8 mouse cellular contexts compared by ENCODE assay signal in genomic region chr11:104442333-104443136, GRCm38 (mm10). TPM values are rescaled to one million over a fixed set of nuclear protein-coding genes. Genes with fewer than 3 reads are reported as not detected.
DNase-seq lines count a peak whose midpoint lies in the region; ATAC-seq lines count a peak whose summit lies in the region.

No protein-coding gene starts in this region.

- no peaks in the 10 kb centered on the region for H3K9me3 ChIP-seq in hindbrain, embryonic 16.5 days (ENCODE audit: control insufficient read depth, low read length)

- H3K79me2 ChIP-seq in macrophage (ENCODE audit: inconsistent target) = peaks cover 81% of the 10 kb centered on the region

- H3K4me1 ChIP-seq in hindbrain, embryonic 16.5 days (ENCODE audit: control insufficient read depth, insufficient read depth, low read depth, low read length) = peaks cover 8% of the 10 kb centered on the region

- ATAC-seq in hindbrain, embryonic 16.5 days = peak; percentile 95

- peak; percentile 96 for DNase-seq in R1 (ENCODE audit: low read depth, low spot score)
- DNase-seq in cerebellum, postnatal 25 days = peak; percentile 94 to 95
- DNase-seq in frontal cortex, postnatal 36 days (ENCODE audit: low spot score in 2 of 2) = peak; percentile 88 to 89
- DNase-seq in left cerebral cortex, adult 18-20 months (ENCODE audit: low spot score in 2 of 2) = peak; percentile 85 to 90
- DNase-seq in right cerebral cortex, adult 18-20 months = peak; percentile 91
- DNase-seq in urinary bladder, postnatal 10 days (ENCODE audit: low spot score) = peak; percentile 84

- no peaks in the 10 kb centered on the region for H3K27me3 ChIP-seq in hindbrain, embryonic 16.5 days (replicated peaks; ENCODE audit: control insufficient read depth, insufficient read depth, low read length)

- 0% methylated on average over 52 of the region's 82 CpGs for WGBS in hindbrain, embryonic 16.5 days
- under 1% methylated on average over 72 of the region's 82 CpGs for WGBS in macrophage (ENCODE audit: missing documents)

- peak overlapping the region; percentile 99 for H3K9ac ChIP-seq in hindbrain, embryonic 16.5 days (ENCODE audit: low read depth, low read length)

- H3K36me3 ChIP-seq in hindbrain, embryonic 16.5 days (ENCODE audit: control insufficient read depth, insufficient read depth, low read length) = no peaks in the 10 kb centered on the region
- no peaks in the 10 kb centered on the region for H3K36me3 ChIP-seq in macrophage (ENCODE audit: inconsistent target)

- peak overlapping the region; percentile 62 for H3K4me2 ChIP-seq in hindbrain, embryonic 16.5 days (ENCODE audit: low read length)

- H3K27ac ChIP-seq in hindbrain, embryonic 16.5 days (ENCODE audit: low read depth, low read length) = peak overlapping the region; percentile 100
- H3K27ac ChIP-seq in macrophage = peak overlapping the region; percentile 91

- H3K4me3 ChIP-seq in hindbrain, embryonic 16.5 days (ENCODE audit: low read length) = peak overlapping the region; percentile 86
- peak overlapping the region; percentile 52 for H3K4me3 ChIP-seq in macrophage (ENCODE audit: inconsistent target)

RNA-seq across cellular contexts. Expression of gene Kansl1, which starts 26.1 kb away (rescaled TPM):
- 22.2 and 26.3 TPM in 2 replicates for polyA plus RNA-seq in hindbrain, embryonic 16.5 days (2015; fragmentation: Nextera tagmentation; extraction: Ambion mirVana)
- total RNA-seq in left cerebral cortex, adult 18-20 months (2021) = 10 to 100 TPM; 76.1 to 79.7 TPM
- total RNA-seq in macrophage (2018; cell fraction: chromatin; rRNA removed) = 100 to 1,000 TPM in 22 of 26 experiments, 10 to 100 TPM in 4; 89.9 to 147 (median 117) TPM
- 10 to 100 TPM; 34.7 to 58.8 (median 43.8) TPM for total RNA-seq in macrophage (2018; cell fraction: cytosol; rRNA removed)
- 100 to 1,000 TPM in 8 of 26 experiments, 10 to 100 TPM in 18; 65.7 to 139 (median 90.5) TPM for total RNA-seq in macrophage (2018; cell fraction: nucleus; rRNA removed)
- 32.1 to 39.2 TPM (median 34.2 TPM) in 3 replicates for polyA plus RNA-seq in macrophage (2018)

Comparison
In these comparisons a context has a peak if more than half of its experiments do, and no peak if none do; other contexts are left out.
1. Peak in every context shown above with its lines: DNase-seq, ATAC-seq, H3K4me3 ChIP-seq and H3K27ac ChIP-seq.